Mouse (Mus musculus) testis, adult 2 months (tissue): ENCODE measurements around the gene Dppa2.

ENCODE experiments used
- CTCF ChIP-seq: fragments of 200-500 bp; IDR thresholded peaks from 2 replicates; pipeline ENCODE4 v1.5.1; 2012; ENCODE audit warnings: low read depth, mild to moderate bottlenecking, inconsistent platforms, low read length, moderate library complexity; ENCODE audit not compliant: control insufficient read depth, insufficient read depth, insufficient replicate concordance
- POLR2A ChIP-seq: fragments of 200-500 bp; IDR thresholded peaks from 2 replicates; pipeline ENCODE4 v1.6.1; 2012; ENCODE audit warnings: low read depth, mild to moderate bottlenecking, inconsistent platforms, low read length, moderate library complexity; ENCODE audit not compliant: control insufficient read depth

DNA sequence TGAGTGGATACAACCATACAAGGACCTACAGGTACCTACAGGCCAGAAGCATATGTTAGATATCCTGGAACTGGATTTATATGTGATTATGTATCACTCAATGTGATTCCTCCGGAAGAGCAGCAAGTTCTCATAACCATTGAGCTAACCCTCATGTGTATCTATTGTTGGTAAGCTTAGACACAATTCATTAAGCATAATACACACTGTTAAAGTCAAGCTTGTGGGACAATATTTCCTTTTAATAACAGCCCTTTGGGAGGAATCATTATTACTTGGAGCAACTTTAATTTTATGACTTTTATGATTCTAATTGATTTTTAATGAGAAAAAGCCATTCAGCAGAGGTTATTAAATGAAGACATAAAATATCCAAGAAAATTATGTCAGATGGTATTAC is 43.5 kb downstream of the Dppa2 start:
- no peak for TF ChIP-seq CTCF
- TF ChIP-seq POLR2A = no peak
